Mouse (Mus musculus) heart, adult 2 months (tissue): ENCODE results near the gene Gm20388.

ENCODE experiments used
- CTCF ChIP-seq: fragments of 200-600 bp; IDR thresholded peaks from 2 replicates; pipeline ENCODE4 v1.8.1; 2022; ENCODE audit warnings: antibody characterized with exemption, mild to moderate bottlenecking, moderate library complexity
- EP300 ChIP-seq: fragments of 200-500 bp; IDR thresholded peaks from 2 replicates; pipeline ENCODE4 v1.6.1; 2011; ENCODE audit warnings: low read depth, low read length, control low read depth; ENCODE audit not compliant: insufficient read depth
- POLR2A ChIP-seq: fragments of 200-500 bp; IDR thresholded peaks from 2 replicates; pipeline ENCODE4 v1.6.1; 2011; ENCODE audit warnings: mild to moderate bottlenecking, low read depth, low read length, control low read depth; ENCODE audit not compliant: insufficient read depth

DNA sequence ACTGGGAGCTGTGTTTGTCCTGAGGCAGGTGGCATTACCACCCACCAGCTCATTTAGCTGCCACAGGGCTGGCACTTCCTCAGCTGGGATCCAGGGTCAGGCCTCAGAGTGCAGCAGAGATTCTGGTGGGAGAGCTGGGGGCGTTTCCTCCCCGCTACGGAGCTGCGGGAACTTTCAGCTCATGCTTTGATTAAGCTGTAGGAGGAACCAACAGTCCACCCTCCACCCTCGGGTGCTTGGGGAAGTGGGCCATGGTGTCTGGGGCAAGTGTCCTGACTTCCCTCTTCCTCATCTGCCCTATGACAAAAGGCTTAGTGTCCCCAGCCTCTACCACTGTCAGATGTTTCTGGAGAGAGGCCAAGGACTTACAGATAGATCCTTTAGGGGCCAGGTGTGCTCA is 1966.6 kb downstream of the Gm20388 start:
- no peak for TF ChIP-seq POLR2A
- no peak for TF ChIP-seq CTCF
- no peak for TF ChIP-seq EP300
